Mouse (Mus musculus) frontal cortex, adult (tissue): ENCODE measurements at regions not wholly inside any gene's neighbourhood (a gene's known extent, or its start where the extent isn't known, plus 50 kb on each side); places are given as distances from the start of the nearest gene placed in this dataset.

ENCODE experiments used
- ATAC-seq: cut with Nextera tagmentation; 2 replicates; pipeline ENCODE4 v1.9.2; 2017; ENCODE audit warnings: mild to moderate bottlenecking, moderate library complexity, mixed read lengths; ENCODE audit not compliant: low TSS enrichment

DNA sequence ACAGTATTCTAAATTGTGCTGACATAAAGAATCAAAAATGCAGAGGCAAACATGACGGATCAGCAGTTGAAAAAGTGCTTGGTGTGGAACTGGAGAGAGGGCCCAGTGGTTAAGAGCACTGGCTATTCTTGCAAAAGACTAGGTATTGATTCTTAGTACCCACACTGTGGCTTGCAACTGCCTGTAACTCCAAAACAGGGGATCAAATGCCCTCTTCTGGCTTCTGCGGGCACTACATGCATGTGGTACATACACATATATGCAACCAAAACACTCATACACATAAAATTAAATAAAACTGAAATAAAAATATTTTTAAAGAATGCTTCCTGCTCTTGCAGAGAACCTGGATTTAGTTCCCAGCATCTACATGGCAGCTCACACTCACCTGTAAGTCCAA lies 163.7 kb upstream of the Smim15 start:
- no peak for ATAC-seq

DNA sequence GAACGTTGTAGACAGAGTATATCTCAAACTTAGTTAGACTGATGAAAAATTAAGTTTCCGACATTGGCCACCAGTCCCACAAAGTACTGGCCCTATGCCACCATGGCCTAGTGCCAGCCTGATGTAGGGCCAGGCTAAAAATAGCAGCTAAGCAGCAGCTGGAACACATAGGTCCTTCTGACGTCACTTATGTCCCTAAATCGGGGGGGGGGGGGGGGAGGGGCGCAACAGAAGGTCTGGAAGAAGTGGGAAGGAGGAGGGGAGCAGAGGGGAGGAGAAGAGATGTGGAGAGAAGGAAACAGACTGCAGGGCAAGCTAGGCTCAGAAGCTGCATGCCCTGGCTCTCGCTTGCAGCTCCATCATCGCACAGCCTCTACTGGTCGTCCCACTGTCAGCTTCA lies 164.7 kb upstream of the Smim15 start:
- ATAC-seq: no peak

DNA sequence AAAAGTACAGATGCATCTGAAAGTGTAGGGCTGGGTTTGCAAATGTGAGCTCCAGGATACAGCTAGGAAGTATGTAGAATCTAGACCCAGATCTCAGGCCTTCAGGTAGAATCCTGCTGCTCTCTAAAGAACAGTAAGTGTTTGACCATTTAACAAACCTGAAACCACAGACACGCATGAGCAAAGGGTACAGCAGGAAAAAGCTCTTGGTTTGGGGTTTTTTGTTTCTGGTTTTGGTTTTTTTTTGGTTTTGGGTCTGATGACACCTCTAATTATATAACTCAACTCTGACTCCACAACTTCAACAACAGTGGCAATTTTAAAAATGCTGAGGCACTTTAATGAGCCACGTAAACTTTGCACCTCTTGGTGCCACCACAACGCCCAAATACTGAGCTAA lies 165.3 kb upstream of the Smim15 start:
- no peak for ATAC-seq

DNA sequence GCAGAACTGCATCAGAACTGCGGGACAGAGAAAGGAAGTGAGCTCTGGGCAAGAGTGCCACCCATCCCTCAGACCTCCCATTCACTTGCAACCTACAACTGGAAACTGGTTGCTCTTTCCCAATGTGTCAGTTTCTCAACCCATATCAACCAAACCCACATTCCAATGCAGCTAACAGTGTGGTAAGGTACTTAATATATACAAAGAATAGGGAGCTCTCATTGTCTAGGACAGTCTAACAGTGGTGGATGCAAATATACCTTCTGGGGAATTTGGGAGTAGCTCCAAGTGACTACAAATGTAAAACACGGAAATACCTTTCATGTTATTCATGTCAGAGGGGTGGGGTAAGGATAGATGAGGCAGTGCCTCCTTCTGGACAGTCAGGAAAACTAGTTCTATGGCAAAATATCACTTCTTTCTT lies 171.0 kb upstream of the Smim15 start:
- no peak for ATAC-seq

DNA sequence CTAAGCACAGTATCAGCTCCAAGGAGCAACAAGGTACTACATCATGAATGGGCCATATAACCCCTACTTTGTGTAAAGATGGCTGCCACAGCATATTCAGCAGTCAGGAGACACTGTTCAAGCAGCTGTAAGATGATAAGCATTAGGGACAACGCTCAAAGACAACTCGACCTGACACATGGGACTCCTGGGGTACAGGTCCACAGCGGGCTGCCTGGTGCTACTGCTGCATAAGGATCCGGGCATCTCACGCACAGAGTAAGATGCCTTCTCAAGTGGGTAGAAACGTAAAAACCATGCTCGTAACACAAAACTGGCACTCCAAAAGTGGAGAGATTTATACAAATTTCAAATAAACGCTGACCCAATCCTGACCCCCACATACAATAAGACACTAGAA lies 171.7 kb upstream of the Smim15 start:
- ATAC-seq: no peak

DNA sequence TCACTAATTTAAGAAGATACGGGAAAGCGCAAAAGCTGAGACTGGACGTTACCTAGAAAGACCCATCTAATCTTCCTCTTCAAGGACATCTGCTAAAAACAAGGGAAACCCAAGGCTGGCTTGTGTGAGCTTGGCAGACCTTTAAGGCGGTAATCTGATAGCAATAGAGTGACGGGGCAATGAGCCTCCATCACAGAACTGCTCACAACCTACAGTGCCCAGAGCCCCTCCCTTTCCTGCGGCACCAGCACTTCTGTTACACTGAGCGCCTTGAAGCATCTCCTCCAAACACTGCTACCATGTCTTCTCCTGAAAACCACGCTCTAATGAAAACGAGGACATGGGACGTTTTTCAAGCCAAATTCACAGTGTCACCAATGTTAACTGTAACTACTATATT lies 172.1 kb upstream of the Smim15 start:
- ATAC-seq: no peak

DNA sequence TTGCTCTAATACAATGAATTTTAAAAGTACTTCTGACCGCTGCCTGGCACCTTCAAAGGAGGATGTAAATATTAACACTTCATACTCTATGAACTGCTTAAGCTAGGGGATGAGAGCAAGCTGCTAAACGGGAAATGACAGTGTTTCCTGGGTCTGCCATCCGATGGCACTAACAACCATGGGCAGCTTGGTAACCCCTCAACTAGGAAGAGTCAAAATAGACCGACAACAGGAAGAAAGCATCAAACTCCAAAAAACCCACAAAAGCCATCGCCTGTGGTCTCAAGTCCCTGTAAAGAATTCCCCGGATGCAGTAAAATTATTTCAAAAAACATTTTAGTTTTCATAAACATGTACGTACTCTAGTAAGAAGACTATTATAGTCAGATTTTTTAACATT lies 175.3 kb upstream of the Smim15 start:
- ATAC-seq: no peak

DNA sequence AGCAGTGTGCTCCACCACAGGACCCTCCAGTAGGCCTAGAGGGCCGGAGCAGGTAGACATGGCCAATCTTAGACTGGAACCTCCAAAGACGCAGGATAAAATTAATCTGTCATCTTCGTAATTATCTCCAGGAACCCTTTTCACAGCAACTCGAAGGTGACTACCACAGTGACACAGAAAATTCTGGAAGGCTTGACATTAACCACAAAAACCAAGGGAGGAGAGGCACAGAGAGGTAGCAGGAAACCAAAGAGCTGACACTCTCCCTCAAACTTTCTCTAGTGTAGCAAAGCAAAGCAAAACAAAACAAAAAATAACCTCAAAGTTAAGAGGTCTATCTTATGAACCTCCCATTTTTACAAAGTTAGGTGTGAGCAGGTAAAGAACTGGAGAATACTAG lies 177.4 kb upstream of the Smim15 start:
- ATAC-seq: no peak

DNA sequence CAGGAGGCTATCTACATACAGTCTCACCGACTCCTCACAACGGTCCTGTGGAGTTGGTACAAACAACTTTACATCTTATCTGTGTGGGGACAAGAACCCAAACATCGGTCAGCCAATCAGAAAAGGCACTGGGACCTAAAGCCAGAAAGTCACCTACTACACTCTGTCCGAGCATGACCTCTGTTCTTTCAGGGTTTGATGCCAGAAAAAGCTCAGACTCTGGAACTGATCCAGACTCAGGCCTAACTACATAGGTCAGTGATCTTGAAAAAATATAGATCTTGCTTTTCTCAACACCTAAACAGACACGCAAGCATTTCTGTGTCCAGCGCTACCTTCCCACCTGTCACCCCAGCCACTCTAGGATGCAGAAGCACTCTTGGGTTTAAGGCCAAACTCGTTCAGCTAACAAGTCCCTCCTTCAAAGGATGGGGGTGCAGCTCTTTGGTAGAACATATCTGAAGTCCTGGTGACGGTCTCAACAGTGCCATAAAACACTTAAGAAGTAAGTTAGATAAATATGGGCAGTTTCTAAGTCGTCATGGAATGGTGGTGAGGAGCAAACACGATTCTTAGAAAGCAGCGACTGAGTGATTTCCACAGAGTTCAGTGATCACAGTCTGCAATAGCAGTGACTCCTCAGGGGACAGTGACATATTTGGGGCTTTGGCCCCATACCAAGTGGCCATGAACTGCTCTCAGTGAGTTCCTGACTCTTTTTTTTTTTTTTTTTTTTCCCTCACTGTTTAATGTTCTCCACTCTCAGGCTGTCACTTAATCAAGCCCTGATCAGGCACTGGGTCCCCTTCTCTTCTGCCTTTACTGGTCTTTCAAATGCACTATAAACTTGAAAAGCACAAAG lies 181.2 kb upstream of the Smim15 start:
- no peak for ATAC-seq

DNA sequence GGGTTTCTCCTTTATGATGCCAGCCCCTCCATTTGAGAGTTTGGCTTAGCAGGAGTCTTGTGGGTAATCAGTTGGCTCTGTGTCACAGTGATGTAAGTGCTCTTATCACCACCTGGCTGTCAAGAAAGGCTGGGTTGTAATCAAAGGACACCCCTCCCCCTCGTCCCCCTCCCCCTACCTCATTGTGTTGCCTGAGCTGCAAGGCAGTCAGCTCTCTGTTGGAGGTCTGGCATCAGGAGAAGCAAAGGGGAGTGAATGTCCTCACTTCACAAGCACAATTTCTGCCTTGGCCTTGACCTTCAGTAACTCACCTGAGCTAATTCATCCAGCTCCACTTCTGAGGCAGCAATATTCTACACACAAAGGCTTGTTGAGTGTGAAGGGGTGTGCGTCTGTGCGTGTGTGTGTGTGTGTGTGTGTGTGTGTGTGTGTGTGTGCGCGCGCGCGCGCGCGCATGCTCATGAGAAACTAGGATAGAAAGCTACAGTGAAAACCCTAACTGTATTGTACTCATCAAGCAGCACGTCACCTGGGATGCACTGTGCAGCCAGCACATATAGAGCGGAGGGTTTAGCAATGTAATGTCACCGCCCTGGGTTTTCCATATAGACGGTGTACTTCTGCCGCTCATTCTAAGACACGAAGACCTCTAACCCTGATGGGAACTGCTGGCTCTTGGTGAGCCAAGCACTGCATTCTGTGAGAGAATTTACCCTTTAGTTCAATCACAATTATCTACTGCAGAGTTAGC lies 182.7 kb upstream of the Smim15 start:
- ATAC-seq: no peak

DNA sequence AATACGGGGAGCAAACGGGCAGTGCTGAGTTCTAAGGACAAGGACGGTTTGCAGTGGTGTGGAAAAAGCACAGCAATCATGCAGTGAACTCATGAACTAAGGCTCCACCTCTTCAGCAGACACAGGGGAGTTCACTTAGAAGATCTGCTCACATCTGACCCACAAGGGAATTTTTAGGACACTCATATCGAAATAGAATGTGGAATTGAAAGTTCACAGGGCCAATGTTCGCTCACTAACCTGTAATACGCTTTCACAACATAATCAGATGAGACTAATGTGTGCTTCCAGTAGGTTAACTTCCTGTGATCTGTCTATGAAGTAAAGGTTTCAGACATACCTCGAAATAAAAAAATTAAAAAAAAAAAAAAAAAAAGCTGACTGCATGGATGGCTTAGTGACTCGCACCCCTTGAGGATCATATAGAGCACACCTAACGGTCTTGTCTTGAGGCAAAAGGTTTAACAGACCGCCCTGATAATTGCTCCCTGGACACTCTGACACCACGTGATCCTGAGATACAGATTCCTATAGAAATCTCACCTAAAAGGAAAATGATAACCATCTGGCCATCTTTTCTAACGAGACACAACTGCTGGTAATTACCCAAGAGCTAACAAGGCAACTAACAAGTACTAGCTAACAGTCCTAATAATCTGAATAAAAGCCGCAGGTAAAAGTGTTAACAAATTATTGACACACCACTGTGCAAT lies 187.0 kb upstream of the Smim15 start:
- no peak for ATAC-seq

DNA sequence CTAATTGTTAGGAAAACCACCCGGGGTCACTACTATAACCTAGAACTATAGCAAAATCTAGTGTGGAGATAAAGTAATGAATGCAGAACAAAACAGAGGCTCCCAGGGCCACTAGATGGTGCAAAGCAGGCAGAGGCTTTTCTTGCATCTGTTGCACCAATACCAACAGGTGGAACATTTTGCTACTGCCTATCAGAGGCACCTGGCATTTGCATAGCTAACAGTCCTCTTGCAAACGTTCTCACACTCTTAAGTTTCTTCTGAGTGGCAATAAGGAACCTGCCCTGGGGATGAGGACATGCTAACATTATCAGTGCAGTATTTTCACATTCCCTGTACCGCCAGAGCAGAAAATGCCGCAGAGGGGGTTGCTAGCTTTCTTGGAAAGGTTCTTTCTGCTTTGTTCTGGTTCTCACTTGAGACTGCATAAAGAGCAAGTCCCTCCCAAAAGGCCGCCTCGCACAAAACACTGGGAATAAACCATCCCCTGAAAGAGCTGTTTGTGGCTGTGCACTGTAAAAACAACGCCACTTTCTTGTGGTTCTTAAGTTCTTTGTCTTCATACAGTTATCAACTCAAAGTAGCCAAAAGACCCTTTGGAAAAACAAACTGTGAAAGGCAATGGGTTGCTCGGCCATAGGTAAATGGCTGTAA lies 193.2 kb upstream of the Smim15 start:
- no peak for ATAC-seq

DNA sequence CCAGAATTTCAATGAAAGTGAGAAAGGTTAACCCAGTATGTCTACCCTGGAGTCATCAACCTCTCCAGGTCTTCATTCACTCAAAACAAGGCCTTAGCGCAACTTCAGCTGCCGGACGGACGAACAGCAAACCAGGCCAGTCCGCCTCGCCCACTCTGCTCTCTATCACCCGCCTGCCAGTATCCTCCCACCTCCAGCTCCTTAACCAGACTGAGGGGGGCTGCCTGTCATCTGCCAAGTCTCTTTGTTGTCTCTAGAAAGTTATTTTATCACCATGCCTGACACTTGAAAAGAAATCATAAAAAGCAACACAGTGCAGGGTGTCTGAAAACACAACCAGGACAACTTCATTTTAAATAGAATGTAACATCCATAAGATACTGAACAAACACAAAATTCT lies 195.4 kb upstream of the Smim15 start:
- peak; percentile 56 for ATAC-seq

DNA sequence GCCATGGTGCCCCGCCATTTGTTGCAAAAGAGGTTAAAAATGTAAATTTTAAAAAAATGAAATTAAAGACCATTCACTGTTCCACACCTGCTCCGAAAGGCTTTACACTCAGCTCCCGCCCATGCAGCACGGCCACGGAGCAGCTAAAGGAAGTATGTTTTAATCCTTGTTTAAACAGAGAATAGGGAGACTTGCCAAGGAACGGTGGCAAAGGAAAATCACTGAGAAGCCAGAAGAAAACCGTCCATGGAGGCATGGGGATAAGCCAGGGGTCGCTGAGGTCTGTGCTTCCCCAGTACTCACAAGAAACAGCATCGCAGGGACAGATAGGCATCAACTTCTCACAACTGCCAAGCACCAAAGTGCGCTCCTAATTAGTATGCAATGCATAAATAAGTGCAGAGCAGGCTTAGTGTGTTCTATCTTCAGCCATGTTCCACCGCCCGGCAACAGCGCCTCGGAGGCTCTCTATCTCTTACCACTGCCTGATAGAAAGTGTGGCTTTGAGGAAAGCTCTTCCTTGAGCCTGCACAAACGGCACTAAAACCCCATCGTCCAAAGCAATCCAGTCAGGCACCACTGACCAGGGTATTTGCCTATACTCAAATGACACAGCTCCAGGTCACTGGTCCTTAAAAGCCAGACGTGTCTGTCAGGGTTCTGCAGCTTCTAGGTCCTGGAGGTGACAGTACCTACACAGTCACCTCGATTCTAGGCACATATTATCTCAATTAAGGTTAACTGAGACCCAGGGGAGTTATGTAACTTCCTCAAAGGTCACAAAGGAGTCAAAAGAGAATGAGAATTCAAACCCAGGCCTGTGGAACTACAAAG lies 196.8 kb upstream of the Smim15 start:
- ATAC-seq: peak; percentile 64

DNA sequence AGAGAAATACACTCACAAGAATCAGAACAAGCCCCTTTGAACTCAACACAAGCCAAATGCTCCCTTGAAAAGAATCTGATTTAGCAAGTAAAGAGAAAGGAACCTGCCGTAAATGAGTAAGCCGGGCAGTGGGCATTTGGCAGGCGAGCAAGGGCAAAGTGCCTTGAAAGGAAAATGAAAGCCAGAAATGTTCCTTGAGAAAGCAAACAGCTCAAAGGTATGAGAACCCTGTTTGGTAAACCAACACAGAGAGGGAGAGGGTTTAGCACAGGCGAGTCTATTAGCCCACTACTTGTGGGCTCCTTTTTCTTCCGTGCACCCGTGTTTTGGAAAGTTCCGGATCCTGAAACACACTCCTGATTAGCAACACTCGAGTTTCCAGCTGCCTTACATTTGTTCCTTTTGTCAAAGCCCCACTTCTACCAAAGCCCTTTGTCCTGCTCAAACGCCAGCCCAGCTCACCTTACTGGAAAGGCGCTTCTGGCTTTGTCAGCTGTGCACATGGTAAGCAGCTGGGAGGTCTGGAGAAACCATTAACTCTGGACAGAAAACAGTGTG lies 197.5 kb upstream of the Smim15 start:
- no peak for ATAC-seq

DNA sequence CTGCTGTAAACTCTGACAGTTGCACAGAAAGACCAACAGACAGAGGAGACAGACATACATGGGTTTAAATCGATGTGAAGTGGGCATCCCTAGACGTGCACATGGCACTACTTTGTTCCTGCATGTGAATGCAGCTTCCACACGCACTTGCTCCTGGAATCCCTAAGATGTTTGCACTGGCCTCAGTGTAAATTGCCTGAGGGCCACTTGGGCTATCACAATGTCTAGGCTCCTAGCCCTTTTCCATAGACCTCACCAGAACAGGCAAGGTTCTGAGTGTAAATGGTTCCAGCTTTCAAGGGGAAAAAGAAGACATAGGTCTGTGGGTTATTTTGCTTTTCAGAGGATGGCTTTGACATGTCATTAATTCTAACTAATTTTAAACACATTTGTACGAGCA lies 198.4 kb upstream of the Smim15 start:
- ATAC-seq: no peak

DNA sequence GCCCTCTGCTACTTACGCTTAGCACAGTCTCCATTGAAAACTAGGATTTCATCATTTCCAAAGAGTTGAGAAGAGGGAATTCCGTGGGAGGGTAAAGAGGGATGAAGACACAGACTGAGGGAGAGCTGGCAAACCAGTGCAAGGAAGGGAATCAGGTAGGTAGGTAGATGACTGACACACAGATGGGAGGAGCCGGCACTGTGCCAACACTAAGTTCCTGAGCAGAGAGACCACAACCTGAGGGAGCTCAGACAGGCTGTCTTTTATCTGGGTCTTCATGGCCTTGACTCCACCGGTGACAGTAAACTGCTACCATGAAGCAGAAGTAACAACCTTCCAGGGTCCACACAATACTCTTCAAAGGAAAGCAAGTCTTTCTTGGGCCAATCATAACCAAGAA lies 200.2 kb upstream of the Smim15 start:
- ATAC-seq: no peak

DNA sequence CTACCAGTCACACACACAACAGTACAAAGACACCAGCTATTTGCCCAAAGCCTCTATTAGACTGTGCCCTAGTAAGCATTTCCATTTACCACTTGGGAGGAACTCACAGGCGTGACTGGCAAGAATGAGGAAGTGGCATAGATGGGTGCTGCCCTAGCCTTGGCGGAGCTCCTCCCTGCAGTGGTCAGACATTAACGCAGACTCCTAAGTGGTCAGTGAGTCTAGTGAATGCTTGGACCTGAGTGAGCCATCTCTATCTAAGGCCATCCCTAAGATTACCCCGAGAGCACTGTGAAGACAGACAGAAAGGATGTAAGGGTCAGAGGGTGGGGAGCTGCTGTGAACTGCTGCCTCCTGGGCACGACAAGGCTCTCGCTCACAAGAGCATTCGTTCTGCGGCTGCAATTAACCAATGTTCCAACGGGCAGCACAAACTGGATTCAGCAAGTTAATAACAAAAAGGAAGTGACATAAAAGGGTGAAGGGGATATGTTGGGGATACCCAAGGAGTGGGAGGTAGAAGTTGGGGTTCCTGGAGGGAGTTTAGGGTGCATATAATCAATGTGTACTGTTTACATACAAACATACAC lies 206.0 kb upstream of the Smim15 start:
- ATAC-seq: no peak

DNA sequence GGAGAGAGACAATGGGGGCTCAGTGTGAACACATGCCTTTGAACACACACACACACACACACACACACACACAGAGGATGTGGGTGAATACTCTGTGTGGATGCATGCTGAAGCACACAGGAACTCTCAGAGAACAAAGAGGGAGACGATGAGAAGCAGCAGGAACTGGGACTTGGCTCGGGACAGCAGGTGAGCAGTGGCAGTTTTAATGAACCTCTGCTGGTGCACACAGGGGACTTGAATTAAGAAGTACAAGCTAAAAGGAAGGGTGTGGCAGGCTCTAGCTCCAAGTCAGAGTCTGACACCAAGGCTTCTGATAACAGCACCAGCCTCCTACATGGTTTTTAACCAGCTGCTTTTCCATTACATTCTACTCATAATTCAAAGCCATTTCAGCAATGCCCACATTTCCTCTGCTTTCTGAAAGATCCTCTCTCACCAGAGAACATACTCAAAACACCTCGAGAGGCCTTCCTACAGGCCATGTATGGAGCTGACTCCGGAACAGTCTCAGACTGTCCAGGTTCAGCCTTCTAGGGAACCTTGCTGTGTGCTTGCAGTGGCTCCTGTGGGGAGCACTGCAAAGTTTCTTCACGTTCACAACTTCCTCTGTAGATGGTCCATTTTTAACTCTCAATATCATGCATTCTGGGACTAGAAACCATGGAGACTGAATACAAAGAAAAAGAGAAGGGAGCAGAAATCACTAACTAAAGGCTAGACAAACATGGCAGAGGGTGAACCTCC lies 206.9 kb upstream of the Smim15 start:
- ATAC-seq: peak; percentile 57
